Mouse (Mus musculus) embryo, embryonic 11.5 days (tissue): ENCODE measurements around the gene Syf2.
A peak's percentile ranks its signal among the peaks of the same experiment; 100 is the strongest.

Experiments used
- DNase-seq: peaks from one replicate; pipeline ENCODE4 v3.0.0-alpha.2; 2012; ENCODE audit warnings: low read depth, low spot score

Syf2 gene

DNA sequence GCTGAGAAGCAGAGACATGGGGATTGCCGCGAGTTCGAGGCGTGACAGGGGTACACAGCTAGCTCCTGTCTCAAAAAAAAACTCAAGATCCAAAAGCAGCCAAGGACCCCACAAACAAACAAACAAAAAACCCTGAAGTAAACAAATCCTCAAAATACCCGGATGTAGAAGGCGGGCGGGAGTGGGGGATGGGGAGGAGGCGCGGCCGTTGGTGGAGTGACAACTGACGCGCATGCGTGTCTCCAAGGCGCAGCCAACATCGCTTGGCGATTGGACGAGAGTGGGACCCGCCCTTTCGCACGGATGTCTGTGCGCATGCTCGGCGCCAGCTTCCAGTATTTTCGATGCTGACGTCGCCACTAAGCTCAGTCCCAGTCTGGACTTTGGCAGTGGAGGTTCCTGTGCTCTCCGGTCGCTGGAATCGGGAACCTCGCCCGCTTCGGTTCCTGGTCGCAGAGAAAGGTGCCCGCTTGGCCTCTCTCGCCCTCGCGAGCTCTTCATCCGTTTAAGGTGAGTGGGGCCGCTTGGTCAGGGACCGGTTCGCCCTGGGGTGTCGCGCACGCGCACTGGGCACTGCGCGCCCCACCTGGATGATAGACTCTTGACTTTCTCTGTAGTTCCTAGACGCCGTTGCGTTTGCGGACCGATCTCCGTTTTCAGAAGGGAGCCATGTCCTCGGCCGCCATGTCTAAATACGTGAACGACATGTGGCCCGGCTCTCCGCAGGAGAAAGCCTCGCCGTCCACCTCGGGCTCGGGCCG is 7.3 kb upstream of the Syf2 start, which contains the start of gene Rsrp1:
Rsrp1 (plus strand) TSS at position 335 of the 761 bp plus-strand sequence.
- DNase-seq: peak; percentile 98

DNA sequence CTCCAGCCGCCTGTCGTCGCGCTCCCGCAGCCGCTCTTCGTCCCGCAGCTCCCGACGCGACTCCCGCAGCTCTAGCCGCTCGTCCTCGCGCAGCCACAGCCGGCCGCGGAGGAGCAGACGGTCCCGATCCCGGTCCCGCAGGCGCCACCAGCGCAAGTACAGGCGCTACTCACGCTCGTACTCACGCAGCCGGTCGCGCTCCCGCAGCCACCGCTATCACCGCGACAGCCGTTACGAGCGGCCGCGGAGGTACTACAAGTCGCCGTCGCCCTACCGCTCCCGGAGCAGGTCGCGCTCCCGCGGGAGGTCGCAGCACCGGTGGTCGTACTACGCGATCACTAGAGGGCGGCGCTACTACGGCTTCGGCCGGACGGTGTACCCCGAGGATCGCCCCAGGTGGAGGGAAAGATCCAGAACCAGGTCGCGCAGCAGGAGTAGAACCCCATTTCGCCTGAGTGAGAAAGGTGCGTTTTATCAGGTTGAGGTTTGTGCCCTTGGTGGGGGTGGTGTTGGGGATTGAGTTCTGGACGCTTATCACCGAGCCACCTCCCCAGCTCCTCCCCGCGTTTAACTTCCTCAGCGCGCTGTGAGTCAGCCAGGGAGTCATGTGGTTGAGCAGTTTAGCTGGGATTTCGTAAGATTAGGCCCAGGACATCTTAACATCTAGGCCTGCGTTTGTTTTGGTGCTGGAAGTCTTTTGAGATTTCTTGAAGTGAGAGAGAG is 6.5 kb upstream of the Syf2 start:
- no peak for DNase-seq

DNA sequence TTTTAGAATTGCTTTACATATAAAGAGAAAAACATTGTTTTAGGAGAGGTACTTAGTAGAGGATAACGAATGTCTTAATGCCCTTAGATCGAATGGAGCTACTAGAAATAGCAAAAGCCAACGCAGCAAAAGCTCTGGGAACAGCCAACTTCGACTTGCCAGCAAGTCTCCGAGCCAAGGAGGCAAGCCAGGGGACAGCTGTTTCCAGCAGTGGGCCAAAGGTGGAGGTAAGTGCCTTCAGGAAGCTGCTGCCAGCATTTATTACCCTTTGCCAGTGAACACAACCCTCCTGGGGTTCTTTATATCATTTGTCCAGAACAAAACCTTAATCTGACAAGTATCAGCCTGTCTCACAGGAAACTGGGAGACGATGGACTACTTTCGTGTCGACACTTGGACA is 5.5 kb upstream of the Syf2 start:
- no peak for DNase-seq

DNA sequence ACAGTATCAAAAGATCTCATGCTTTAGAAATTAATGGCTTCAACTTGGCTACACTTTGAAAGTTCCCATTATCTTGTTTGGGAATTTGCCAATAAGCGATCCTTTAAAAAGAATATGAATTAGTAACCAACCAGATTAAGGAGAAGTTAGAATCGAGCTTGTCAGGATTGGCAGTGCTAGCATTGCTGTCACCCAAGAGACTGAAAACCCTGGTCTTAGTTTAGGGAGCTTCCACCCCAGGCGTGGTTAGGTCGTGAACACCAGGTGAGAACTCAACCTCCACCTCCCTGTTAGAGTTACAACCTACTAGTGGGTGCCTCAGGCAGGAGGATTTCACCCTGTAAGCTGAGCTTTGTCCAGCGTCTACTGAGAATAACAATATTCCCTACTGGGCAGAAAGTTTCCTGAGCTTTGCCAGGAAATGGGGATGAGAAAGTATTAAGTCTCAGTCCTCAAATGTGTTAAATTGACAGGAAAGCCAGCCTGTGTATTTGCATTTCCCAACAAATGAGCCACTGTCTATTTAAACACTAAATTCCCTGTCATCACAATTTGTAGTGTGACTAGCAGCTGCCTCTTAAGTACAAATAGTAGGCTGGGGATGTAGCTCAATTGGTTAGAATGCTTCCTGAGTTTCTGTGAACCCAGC is 2.8 kb upstream of the Syf2 start:
- no peak for DNase-seq

DNA sequence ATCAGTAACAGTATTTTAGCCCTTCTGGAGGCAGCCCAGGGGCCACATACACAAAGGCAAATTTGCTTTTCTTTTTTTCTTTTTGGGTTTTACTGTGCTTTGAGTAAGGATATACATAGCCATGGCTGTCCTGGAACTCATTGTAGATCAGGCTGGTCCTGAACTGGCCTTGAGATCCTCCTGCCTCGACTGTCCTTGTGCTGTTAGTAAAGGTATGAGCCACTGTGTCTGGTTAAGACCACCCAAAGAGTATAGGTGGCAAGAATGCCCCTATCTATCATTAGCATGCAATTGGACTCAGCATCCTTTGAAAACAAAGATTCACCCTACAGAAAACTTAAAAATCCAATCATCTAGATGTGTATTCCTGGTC is 2.2 kb upstream of the Syf2 start:
- no peak for DNase-seq

DNA sequence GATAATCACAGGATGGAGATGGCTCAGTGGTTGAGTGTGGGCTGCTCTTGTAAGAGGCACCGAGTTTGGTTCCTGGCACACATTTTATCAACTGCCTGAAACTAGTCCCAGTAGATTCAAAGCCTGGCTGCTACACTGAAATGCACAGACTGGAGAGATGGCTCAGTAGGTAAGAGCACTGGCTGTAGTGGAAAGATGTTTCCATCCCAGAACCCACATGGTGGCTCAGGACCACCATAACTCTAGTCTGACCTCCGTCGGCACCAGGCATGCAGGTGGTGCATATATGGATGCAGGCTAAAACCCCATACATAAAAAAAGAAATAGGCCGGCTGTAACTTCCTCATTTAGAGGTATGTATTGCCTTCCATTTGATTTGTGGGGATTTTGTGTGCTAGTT is 1.2 kb upstream of the Syf2 start:
- no peak for DNase-seq

DNA sequence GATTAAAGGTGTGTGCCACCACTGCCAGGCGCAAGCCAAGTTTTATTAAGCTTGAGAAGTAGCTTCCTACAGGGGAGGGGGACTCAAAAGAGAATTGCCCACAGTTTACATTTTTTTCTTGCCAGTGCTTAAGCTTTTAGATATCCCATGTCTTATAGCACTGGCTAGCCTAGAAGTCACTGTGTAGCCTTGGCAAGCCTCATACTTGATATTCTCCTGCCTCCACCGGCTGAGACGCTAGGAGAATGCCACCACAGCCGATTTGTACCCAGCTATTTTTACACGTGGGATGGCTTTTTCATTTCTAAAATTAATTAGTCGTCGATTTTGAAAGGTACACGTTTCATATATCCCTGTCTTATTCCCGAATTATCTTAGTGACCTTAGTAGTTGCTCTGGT is 508 bp upstream of the Syf2 start:
- no peak for DNase-seq

DNA sequence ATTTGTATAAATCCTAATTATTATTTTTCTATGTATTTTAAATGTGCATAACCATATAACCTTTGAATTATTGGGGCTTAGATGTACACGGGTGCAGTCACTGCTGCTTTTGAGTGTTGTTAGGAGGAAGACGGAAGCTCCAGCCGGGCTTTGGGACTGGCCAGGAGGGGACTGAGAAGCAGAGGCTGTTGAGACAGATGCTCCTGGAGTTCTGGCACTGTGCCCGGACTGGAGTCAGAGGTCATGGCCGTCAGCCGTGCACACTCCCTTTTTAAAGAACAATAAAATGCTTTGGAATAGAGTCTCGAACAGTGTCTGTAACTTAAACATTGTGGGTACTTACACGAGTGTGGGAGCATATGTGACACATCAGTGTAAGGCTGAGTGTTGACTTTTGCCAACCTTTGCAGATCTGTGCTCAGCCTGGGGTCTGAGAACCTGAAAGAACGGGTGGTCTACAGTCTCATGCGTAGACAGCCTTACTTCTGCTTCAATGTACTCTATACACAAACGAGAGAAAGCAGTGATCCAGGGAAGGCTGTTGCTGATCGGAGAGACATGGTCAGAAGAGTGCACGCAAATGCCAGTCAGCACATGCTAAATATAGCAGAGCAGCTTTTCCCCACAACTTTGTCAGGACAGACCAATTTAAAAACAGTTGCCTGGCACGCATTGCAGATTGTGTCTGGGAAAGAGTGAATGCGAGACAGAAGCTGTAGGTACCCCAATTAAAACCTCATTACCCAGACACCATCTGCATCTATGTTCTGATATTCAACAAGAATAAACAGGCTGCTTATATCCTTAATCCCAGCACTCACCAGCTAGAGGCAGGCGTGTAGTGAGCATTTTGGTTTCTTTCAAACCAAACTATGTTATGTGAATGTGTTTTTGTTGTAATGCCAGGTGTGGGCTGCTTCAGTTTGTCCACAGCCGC is 6.8 kb downstream of the Syf2 start:
- no peak for DNase-seq

DNA sequence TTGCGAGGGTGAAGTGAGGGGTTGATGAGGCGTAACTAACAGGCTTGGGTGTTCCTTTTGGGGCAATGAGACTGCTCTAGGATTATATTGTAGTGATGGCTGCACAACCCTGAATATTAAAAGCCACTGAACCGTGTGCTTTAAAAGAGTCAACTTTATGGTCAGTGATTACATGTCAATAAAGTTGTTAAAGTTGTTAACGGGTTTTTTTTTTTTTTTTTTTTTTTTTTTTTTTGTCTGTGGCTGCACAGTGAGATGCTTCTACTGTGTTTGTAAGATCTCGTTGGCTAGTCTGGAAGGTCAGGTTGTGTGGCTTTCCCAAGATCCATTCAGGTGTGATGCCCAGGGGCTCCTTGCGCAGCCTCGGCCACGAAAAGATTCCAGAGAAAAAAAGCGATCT is 9.2 kb downstream of the Syf2 start:
- DNase-seq: no peak

DNA sequence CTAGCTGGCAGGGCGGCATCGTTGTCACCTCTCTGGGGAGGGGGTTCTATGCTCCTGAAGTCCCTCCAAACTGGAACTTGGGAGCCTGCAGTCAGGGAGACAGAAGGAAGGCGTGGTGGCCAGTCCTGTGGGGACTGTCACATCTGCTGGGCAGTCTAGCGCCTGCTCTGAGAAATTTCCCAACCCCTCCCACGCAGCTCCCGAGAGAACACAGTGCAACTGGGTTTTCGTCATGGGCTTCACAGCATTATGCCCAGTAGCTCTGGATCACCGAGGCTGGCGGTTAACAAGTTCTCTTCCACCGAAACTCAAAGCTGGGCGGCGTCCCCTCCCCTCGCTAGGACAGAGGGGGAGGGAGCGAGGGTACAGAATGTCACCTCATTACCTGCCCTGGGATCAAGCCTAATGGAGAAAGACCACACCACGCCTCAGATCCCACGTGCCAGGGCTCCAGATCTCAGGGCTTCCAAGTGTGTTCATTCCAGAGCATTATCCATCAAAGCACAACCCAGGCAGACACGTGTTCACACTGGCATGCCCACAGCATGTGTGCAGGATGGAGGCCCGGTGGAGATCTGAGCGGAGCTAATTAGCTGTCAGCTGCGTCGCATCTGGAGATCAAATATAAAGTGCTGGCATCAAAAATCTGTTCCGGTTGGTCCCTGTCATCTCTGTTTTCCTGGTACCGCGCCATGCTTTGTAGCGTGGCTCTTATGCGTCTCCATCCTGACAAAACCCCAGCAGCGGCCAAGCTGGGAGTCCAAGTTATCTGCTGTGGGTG is 13.2 kb downstream of the Syf2 start:
- no peak for DNase-seq

DNA sequence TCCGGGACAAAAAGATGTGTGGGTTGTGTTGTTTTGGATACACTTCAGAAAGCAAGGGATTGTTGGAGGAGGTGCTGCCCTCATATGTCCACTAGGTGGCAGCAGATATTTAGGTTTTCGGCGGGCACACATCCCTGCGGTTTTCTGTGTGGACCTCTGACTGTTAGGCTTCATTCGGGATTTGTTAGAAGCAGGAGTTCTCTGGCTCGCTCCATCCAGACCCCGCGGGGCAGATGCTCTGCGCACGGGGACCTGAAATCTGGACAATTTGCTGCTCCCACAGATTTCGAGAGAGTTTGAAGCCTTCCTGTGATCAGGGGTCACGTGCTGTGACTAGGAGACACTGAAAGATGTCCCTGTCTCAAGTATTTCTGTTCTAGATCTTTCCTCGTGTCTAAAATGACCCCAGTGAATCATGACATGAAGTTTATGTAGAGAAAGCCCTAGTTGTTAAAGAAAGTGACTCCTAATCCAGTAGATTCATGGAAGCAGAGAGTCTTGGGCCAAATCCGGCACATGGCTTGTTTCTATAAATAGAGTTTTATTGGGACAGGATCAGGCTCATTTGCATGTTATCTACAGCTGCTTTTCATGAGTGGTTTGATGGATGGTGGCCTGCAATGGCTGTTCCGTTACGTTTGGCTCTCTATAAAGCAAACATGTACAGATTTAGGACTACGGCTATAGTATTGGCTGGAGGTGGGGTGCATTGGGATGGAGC is 15.5 kb downstream of the Syf2 start:
- DNase-seq: peak; percentile 64

DNA sequence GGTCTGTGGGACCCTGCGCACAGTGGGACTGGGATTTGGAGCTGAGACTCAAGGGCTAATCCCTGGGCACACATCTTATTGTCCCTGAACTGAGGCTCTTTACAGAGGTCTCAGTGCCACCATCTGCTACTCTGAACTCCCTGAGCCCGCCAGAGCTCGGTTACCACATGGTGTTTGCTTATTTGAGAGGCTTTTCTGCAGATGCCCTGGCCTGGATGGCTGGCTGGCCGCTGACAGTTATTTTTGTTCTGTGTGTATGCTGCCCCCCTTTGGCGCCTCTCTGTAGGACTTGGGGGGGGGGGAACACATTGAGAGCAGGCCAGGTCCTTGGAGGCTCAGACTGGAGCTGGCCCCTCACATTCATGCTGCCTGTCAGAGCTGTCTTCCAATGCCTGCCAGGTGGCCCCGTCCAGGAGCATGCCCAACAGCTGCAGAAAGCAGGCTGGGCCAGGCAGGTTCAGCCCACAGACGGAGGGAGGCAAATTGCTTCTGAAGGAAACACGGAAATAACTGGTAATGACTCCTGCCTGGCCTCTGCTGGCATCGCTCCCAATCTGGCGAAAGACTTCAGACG is 19.9 kb downstream of the Syf2 start:
- DNase-seq: peak; percentile 50

DNA sequence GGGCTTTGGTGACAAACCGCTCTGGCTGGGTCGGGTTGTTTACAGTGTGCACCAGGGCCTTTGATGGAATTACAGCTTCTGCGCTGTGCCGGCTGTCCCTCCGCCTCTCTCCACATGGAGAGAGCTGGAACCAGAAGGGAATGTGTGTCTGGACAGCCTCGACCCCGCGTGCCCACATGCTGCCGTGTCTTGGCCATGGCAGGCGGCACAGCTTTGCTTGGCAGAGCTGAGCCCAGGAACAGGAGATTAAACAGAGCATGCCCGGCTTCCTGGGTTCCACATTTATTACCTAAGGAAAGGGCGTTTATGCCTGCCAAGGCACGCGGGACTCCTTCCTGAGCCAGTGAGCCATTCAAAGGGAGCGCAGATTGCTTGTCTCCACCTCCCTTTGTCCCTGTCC is 23.8 kb downstream of the Syf2 start:
- no peak for DNase-seq

DNA sequence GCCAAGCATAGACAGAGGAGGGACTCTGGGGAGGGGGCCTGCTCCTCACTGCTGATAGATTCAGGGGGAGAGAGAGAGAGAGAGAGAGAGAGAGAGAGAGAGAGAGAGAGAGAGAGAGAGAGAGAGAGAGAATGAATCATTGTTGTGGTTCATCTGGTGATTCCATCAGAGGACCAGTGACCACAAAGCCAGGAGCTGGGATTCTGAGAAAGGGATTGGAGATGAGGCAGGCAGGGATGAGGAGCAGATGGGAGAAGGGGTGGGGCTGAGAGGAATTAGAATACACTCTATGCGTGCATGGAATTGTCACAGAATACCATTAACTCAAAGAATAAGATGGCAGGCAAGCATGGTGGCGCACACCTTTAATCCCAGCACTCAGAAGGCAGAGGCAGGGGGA is 24.5 kb downstream of the Syf2 start:
- DNase-seq: no peak

DNA sequence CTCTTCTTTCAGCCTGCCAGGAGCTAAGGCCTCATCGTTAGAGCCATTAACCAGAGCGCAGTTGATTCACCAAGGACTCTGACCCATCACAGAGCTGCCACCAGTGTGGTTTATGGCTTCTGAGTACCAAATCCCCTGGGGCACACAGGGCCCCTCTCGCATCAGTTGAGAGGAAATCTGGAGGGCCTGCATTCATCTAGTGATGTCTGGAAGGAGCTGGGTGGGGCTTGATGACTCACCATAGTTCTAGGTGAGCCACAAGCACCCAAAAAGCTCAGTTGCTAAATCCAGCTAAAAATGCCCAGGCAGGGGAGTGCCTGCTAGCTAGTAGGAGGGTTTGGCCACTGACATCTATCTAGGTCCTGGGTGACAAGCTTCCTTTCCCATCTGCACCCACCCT is 25.1 kb downstream of the Syf2 start:
- DNase-seq: no peak

DNA sequence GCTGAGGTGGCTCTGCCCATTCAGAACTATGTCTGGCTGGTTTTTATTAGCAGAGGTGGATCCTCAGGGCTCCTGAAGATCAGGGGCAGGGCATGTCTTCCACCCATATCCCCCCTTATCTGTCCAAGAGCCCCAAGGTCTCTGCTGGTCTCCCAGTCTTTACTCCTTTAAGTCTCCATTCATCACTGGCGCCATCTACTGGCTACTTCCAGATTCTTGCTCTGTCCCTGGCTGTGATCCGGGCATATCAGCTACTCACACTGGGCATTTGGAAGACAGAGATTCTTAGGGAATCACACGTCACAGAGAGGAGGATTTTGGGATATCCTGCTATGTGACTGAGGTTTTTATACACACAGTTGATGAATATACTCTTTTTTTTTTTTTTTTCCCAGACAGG is 25.6 kb downstream of the Syf2 start:
- DNase-seq: peak; percentile 47

DNA sequence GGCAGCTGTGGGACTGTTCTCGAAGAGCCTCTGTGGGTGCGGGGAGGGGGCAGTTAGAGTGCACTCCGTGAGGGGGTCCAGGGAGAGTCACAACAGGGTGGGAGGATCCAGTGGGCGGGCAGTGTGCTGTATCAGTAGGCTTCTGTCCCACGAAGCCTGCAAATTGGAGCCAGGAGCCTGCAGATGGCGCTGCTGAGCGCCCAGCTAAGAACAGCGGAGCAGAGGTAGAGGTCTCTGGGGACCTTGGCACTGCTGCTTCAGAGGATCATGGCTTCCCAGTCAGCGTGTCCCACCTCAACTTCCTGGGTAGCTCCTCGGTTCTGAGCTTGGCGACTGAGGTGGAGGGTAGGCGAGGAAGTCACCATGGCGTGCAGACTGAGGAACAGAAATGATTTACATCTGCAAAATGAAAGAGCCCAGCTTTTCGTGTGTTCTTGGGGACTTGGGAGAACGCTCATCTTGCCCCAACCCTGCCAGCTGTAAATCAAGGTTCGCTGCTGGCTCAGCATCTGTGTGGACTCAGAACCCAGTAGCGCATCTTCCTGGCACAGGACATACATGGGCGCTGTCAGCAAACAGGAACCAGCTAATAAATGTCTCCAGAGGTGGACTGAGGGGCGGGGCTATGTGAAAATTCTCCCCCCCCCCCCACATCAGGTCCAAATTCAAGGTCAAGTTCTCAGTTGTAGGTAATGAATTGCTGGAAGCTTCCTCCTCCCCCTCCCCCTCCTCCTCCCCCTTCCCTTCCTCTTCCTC is 32.5 kb downstream of the Syf2 start:
- DNase-seq: peak; percentile 65

DNA sequence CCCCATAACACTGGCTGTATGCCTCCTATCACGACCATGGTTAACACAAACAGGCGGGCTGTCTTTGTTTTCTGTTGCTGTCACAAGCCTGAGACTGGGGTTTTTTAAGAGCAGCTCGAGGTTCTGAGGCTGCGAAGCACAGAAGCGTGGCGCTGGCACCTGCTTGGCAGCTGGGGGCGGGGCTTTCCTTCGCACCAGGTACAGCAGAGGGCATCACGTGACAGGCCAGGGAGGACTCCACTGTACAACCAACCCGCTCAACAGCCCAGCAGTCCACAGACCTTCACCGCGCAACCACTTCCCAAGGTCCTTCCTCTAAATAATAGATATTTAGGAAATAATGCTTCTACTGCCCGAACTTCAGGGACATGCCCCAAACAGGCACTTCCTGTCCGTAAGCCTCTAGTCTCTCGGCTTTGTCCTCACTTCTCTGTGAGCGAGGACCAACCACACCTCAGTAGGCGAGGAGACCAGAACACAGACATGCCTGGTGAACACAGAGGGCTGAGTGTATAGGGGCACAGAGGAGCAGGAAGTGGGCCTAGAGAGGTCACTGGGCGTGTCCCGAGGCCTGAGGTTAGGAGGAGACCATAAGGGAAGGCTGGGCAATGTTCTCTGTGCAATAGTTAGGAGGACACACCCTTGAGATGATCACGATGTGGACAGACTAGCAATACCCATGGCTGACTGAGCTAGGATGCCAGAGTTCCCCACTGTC is 37.3 kb downstream of the Syf2 start:
- no peak for DNase-seq

DNA sequence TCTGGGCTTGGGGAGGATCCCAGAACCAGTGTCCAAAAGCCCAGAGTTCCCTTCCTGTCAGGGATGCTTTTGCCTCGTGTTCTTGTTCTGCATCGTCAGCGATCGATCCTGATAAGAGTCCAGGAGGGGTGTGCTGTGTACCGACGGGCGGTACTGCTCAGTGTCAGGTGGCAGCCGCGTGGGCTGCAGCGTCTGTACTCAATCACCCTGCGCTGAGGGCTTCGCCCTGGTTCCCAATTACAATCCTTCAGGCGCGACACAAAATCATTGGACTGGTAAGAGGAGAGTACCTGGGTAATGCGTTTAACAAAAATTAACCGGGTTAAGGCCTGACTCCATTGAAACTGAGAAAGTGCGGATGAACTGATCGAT is 37.9 kb downstream of the Syf2 start:
- no peak for DNase-seq
